Mouse (Mus musculus): ENCODE results near the gene H2-Q4.
"Not testable (repeated sequence)": the region's sequence is repeated elsewhere in the genome, so short reads cannot be mapped to it uniquely, and the experiment has no call there.

DNA sequence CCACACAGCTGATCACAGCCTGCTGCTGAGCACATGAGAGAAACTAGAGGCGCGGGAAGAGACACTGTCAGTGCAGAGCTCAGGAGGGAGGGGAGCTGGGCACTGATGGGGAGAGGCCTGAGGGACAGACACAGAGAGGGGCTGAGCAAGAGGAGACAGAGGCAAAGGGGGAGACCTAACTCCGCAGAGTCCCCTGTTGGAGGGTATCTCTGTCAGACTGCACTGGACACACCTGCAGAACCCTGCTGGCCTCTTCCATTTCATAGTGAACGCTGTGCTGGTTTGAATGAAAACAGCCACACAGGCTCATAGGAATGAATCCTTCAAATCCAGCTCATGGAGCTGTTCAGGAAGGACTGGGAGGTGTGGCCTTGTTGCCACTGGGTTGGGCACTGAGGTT, 41.9 kb downstream of the H2-Q4 start:
- not testable (repeated sequence) for TF ChIP-seq CTCF, EP300 (IDR thresholded peaks at IDR 0.05; ENCODE audit: low read depth)
